Mouse (Mus musculus): ENCODE data around the gene Serpina1f. TPM values are rescaled to one million over a fixed set of nuclear protein-coding genes. Genes with fewer than 3 reads are reported as not detected.
A peak's percentile ranks its signal among the peaks of the same experiment; 100 is the strongest.

Gene Serpina1f
- polyA plus RNA-seq, 1 experiment from 2014 or later: 0.49 TPM

DNA sequence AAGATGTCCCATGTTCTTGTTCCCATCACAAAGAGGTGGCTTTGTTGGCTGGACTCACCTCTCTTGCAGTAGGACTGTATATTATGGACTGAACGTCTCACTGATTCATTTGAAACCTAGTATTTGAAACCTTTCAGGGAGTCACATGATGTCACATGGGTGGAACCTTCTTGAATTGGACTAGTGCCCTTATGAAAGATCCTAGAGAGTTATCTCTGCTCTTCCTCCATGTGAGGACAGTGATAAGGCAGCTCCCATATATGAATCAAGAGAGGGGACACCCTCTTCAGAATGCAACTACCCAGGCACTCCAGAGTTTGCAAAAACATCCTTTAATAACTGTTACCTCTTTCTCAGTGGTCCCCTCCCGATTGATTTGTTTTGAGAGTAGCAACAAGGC, 49.0 kb downstream of the Serpina1f start:
- TF ChIP-seq CTCF (IDR thresholded peaks at IDR 0.05): no peak
- CTCF ChIA-PET: no interaction called here

DNA sequence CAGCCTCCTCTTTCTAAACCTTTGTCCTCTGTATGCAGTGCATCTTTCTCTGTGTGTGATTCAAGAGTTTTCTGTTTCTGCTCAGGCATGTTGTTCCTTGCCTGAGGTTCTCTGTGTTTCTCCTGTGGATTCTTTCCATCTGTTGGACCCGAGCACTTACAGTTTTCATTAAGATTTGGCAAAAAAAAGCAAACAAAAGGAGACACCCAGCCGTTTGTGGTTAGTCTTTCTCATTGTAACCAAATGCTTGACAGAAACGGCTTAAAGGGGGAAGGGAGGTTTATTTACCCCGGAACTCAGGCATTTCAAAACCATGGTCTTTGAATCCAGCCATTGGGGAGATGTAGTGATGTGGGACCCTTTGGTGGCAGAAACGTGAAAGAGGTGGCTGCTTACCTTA, 50.7 kb downstream of the Serpina1f start:
- in situ Hi-C loops (cut with MboI; ENCODE audit: low pct_unique_long_range_greater_than_20kb): no loop called here

More for the DNA sequence above, 49.0 kb downstream of the Serpina1f start:
- DNase-seq (ENCODE audit: low read depth, low spot score): no peak
- POLR2A ChIA-PET: no interaction called here
- ATAC-seq: no peak
- in situ Hi-C loops (cut with MboI; ENCODE audit: low pct_unique_long_range_greater_than_20kb): no loop called here
- no peaks in the 10 kb centered on the region for H3K27me3 ChIP-seq

DNA sequence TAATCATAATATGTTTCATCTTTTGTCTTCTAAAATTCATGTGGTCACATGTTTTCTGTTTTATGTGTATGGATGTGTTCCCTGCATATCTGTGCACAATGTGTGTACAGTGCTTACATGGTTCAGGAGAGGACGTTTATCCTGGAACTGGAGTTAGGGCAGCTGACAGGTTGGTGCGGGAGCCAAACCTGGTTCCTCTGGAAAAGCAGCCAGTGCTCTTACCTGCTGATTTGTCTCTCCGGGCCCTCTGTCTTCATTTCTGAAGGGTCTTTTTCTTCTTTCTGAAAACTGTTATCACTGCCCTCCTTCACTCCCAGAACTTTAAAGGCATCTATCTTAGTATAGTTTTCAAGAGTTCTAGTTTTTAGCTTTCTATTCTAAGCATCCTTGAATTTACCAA, 51.5 kb downstream of the Serpina1f start:
- no peak for ATAC-seq
- in situ Hi-C loops (cut with MboI; ENCODE audit: low pct_unique_long_range_greater_than_20kb): no loop called here
- ChIA-PET CTCF (interaction anchor here (0.7 to 1.1 kb wide), 7 partner anchors 13 to 67 kb away, joined by 3 to 5 read pairs (median 3); no protein-coding TSS in a partner anchor), POLR2A (no interaction called here)
- DNase-seq (ENCODE audit: low read depth, low spot score): no peak
- no peaks in the 10 kb centered on the region for H3K27me3 ChIP-seq
- no peak for TF ChIP-seq CTCF (IDR thresholded peaks at IDR 0.05)

More for the DNA sequence above, 50.7 kb downstream of the Serpina1f start:
- no peaks in the 10 kb centered on the region for H3K27me3 ChIP-seq
- ChIA-PET POLR2A (no interaction called here), CTCF (interaction anchor here (1.0 to 1.1 kb wide), 2 partner anchors 15 to 66 kb away, joined by 3 to 5 read pairs; no protein-coding TSS in a partner anchor)
- DNase-seq (ENCODE audit: low read depth, low spot score) (no peak), ATAC-seq (no peak)
- TF ChIP-seq CTCF (IDR thresholded peaks at IDR 0.05): no peak

DNA sequence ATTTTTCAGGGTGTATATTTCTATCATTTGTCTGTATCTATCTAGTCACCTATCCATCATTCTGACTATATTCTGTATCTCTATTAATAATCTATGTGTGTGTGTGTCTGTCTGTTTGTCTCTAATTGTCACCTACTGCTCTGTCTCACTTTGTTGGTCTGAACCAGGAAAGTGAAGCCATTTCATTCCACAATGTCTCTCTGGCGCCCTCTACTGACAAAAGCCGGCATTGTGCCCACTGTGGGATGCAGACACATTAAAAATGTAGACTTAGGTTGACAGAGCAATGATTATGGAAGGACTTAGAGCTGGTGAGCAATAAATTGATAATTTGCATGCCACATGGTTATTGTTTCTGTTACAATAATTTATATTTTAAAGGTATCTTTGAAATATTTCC, 52.0 kb downstream of the Serpina1f start:
- POLR2A ChIA-PET: no interaction called here
- CTCF ChIA-PET: interaction anchor here (0.7 to 1.1 kb wide), 7 partner anchors 13 to 67 kb away, joined by 3 to 5 read pairs (median 3); no protein-coding TSS in a partner anchor
- in situ Hi-C loops (cut with MboI; ENCODE audit: low pct_unique_long_range_greater_than_20kb): no loop called here
- TF ChIP-seq CTCF (IDR thresholded peaks at IDR 0.05): peak; percentile 94
- no peaks in the 10 kb centered on the region for H3K27me3 ChIP-seq
- no peak for DNase-seq (ENCODE audit: low read depth, low spot score)
- no peak for ATAC-seq

Other genes with a start within 250 kb of the Serpina1f start
- gene Ifi27l2b, start 238.3 kb downstream of the Serpina1f start, polyA plus RNA-seq (2021): not detected
- 10.6 TPM for gene Ppp4r4, start 163.2 kb downstream of the Serpina1f start, polyA plus RNA-seq (2021)
- gene Serpina10, start 64.1 kb downstream of the Serpina1f start, polyA plus RNA-seq (2021): 109 TPM
- gene Serpina6, start 38.3 kb downstream of the Serpina1f start, polyA plus RNA-seq (2021): 46.6 TPM
- gene Serpina16, start 19.4 kb downstream of the Serpina1f start, polyA plus RNA-seq (2021): 1.4 TPM
- not detected for gene Serpina1d, start 78.1 kb upstream of the Serpina1f start, polyA plus RNA-seq (2021)
- gene Serpina1b, start 134.8 kb upstream of the Serpina1f start, polyA plus RNA-seq (2021): 0.50 TPM
- gene Serpina1a, start 168.0 kb upstream of the Serpina1f start, polyA plus RNA-seq (2021): 0.05 TPM
- gene Serpina1c, start 209.4 kb upstream of the Serpina1f start, polyA plus RNA-seq (2021): not detected